Mouse (Mus musculus) lung, postnatal 0 days (tissue): Measurements from ENCODE around the gene Plscr1. TPM values are rescaled to one million over a fixed set of nuclear protein-coding genes. Genes with fewer than 3 reads are reported as not detected.

ENCODE experiments used
- ATAC-seq: fragments of 200-750 bp; cut with Nextera tagmentation; 2 replicates; pipeline ENCODE4 v1.8.0; 2017; ENCODE audit warnings: moderate library complexity
- DNase-seq: peaks from one replicate; pipeline ENCODE4 v3.0.0-alpha.2; 2016; ENCODE audit warnings: low spot score
- H3K27ac ChIP-seq: fragments of 300-500 bp; sonication (generic); 2 replicates; pipeline ENCODE4 v1.5.1; 2014; ENCODE audit warnings: antibody characterized with exemption, mild to moderate bottlenecking, low read length, mixed read lengths
- H3K27me3 ChIP-seq: fragments of 300-500 bp; sonication (generic); replicated peaks from 2 replicates; pipeline ENCODE4 v1.6.1; 2014; ENCODE audit warnings: low read length, mixed read lengths; ENCODE audit not compliant: insufficient read depth
- H3K36me3 ChIP-seq: fragments of 300-500 bp; sonication (generic); 2 replicates; pipeline ENCODE4 v1.6.1; 2014; ENCODE audit warnings: low read length, mixed read lengths; ENCODE audit not compliant: insufficient read depth
- H3K4me1 ChIP-seq: fragments of 300-500 bp; sonication (generic); 2 replicates; pipeline ENCODE4 v1.6.1; 2014; ENCODE audit warnings: antibody characterized with exemption, low read depth, low read length, mixed read lengths; ENCODE audit not compliant: insufficient read depth
- H3K4me2 ChIP-seq: fragments of 300-500 bp; sonication (generic); replicated peaks from 2 replicates; pipeline ENCODE4 v1.6.1; 2014; ENCODE audit warnings: low read depth, mild to moderate bottlenecking, low read length, moderate library complexity, mixed read lengths
- H3K4me3 ChIP-seq: fragments of 300-500 bp; sonication (generic); 2 replicates; pipeline ENCODE4 v1.5.1; 2014; ENCODE audit warnings: low read depth, low read length
- H3K9ac ChIP-seq: fragments of 300-500 bp; sonication (generic); replicated peaks from 2 replicates; pipeline ENCODE4 v1.6.1; 2014; ENCODE audit warnings: low read depth, mild to moderate bottlenecking
- H3K9me3 ChIP-seq: fragments of 300-500 bp; sonication (generic); 2 replicates; pipeline ENCODE4 v1.6.1; 2016; ENCODE audit warnings: low read length, mixed read lengths
- CTCF ChIP-seq: IDR thresholded peaks from 2 replicates; pipeline ENCODE4 v1.5.1; 2016; ENCODE audit warnings: antibody characterized with exemption, mild to moderate bottlenecking
- EP300 ChIP-seq: IDR thresholded peaks from 2 replicates; pipeline ENCODE4 v1.6.1; 2016; ENCODE audit warnings: antibody characterized with exemption, mild to moderate bottlenecking, control low read depth
- WGBS: fragments of 180-500 bp; shearing (Covaris S2); extraction: QIAGEN DNeasy Blood & Tissue Kit; methylation state at CpG from one replicate; pipeline ENCODE4 v1.1.7; 2014; 5-methylcytosine and 5-hydroxymethylcytosine counted together
- polyA plus RNA-seq: library from polyadenylated mRNA; unstranded; fragments of >200 nt; fragmentation: Nextera tagmentation; extraction: Ambion mirVana; gene quantifications from 2 replicates; pipeline ENCODE4 v1.2.1, GENCODE M21; 2015

Gene Plscr1
- polyA plus RNA-seq, 1 experiment from 2014 or later, result 53.7 TPM

DNA sequence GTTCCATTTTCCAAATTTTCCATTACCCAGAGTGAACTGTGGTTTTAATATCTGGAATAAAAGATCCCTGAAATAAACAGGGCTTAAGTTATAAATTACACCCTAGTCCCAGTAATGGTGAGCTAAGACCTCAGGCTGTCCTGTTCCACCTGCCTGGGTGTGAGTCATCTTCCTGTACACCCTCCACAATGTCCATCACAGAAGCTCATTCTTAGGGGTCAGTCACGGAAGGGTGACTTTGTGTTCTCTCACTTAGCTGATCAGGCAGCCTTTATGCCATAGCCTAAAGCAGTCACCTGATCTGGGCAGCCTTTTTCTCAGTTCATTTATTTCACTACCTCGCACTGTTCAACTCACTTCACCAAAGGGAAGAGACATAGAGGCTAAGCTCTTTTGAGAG lies 42.6 kb downstream of the Plscr1 start:
- 82% methylated on average over 2 of the region's 2 CpGs for WGBS
- H3K27me3 ChIP-seq, result no peaks in the 10 kb centered on the region
- DNase-seq, result no peak
- H3K36me3 ChIP-seq, result no peaks in the 10 kb centered on the region
- H3K27ac ChIP-seq, result no peak overlapping the region
- H3K4me3 ChIP-seq, result no peak overlapping the region
- ATAC-seq, result no peak
- H3K9ac ChIP-seq, result no peak overlapping the region
- no peak for TF ChIP-seq EP300
- no peak for TF ChIP-seq CTCF
- H3K4me2 ChIP-seq, result no peak overlapping the region
- H3K9me3 ChIP-seq, result no peaks in the 10 kb centered on the region
- H3K4me1 ChIP-seq, result no peaks in the 10 kb centered on the region

- H3K36me3 ChIP-seq, result no peaks in the 10 kb centered on the region
- no peak for TF ChIP-seq EP300
- no peak for TF ChIP-seq CTCF
- WGBS, result 65% methylated on average over 3 of the region's 3 CpGs
- H3K4me3 ChIP-seq, result no peak overlapping the region
- no peaks in the 10 kb centered on the region for H3K27me3 ChIP-seq
- no peak overlapping the region for H3K9ac ChIP-seq
- no peak for DNase-seq
- no peaks in the 10 kb centered on the region for H3K9me3 ChIP-seq
- no peaks in the 10 kb centered on the region for H3K4me1 ChIP-seq
- ATAC-seq, result no peak
- no peak overlapping the region for H3K27ac ChIP-seq
- H3K4me2 ChIP-seq, result no peak overlapping the region
These were observed 43.4 kb downstream of the Plscr1 start for GRCm38 (mm10) chr9:92292922-92293321.

GRCm38 (mm10) chr9:92293560-92294548 lies 44.3 kb downstream of the Plscr1 start:
- DNase-seq (no peak), ATAC-seq (peak; percentile 48)
- no peak overlapping the region for H3K27ac ChIP-seq
- TF ChIP-seq EP300 (peak; percentile 69), CTCF (no peak)
- no peaks in the 10 kb centered on the region for H3K27me3 ChIP-seq
- H3K4me2 ChIP-seq, result no peak overlapping the region
- no peaks in the 10 kb centered on the region for H3K4me1 ChIP-seq
- no peak overlapping the region for H3K9ac ChIP-seq
- H3K9me3 ChIP-seq, result no peaks in the 10 kb centered on the region
- 71% methylated on average over 2 of the region's 2 CpGs for WGBS
- H3K36me3 ChIP-seq, result no peaks in the 10 kb centered on the region
- no peak overlapping the region for H3K4me3 ChIP-seq

DNA sequence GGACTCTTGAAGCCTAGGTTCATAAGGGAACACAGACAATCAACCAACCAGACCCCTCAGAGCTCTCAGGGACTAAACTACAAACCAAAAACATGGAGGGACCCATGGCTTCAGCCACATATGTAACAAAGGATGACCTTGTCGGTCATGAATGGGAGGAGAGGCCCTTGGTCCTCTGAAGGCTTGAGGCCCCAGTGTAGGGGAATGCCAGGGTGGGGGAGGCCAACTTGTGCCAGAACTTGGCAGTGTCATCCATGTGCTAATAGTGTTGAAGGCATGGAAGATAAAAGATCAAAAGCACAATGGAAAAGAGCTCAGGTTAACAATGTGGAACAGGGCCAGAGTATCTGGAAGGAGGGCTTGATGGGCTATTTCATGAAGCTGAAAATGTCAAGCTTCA lies 48.7 kb downstream of the Plscr1 start:
- ATAC-seq, result no peak
- WGBS, result 76% methylated on average over 1 of the region's 1 CpGs
- no peaks in the 10 kb centered on the region for H3K36me3 ChIP-seq

DNA sequence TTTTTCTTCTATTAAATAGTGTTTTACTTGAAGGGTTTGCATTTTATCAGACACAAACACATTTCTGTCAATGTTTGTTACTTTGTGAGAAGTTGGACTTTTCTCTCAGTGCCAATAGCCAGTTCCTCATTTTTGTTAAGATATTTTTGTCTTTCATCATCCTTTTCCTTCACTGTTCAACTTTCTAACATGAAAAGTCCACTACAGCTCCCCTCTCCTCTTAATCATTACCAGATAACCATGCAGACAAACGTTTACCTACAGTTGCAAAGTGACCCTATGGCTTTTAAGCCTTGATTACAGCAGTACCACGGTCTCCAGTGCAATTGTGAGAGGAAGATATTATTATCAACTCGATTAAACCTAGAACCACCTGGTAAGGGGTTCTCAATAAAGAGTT lies 51.7 kb downstream of the Plscr1 start:
- no peak overlapping the region for H3K4me2 ChIP-seq
- 43% methylated on average over 3 of the region's 3 CpGs for WGBS
- H3K4me1 ChIP-seq, result no peaks in the 10 kb centered on the region
- H3K27me3 ChIP-seq, result no peaks in the 10 kb centered on the region
- ATAC-seq, result no peak
- no peak overlapping the region for H3K9ac ChIP-seq
- H3K9me3 ChIP-seq, result no peaks in the 10 kb centered on the region
- no peak for DNase-seq
- TF ChIP-seq EP300 (no peak), CTCF (no peak)
- no peaks in the 10 kb centered on the region for H3K36me3 ChIP-seq
- H3K4me3 ChIP-seq, result no peak overlapping the region
- H3K27ac ChIP-seq, result no peak overlapping the region

More for the DNA sequence above, 48.7 kb downstream of the Plscr1 start:
- Histone ChIP-seq H3K9me3 (no peaks in the 10 kb centered on the region), H3K9ac (no peak overlapping the region), H3K27me3 (no peaks in the 10 kb centered on the region), H3K4me2 (no peak overlapping the region), H3K27ac (no peak overlapping the region), H3K4me1 (no peaks in the 10 kb centered on the region), H3K4me3 (no peak overlapping the region)
- TF ChIP-seq CTCF (no peak), EP300 (no peak)
- DNase-seq, result no peak

DNA sequence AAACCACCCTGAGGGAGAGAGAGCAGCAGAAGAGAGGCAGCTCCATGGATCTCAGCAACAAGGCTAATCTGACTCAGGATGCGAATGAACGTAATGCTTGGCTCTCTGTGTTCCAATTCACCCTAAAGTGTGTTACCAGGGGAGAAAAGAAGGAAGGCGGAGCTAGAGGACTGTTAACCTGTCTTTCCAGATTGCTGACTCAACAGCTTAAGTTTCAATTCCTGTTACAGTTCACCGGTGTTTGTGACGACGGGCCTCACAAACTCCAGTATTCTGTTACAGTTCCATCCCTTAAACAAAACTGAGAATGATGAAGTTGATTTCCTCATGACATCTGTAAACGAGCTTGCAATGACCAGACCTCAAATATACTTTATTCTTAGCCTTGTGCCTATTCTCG lies 55.5 kb downstream of the Plscr1 start:
- H3K4me2 ChIP-seq, result no peak overlapping the region
- no peak overlapping the region for H3K27ac ChIP-seq
- H3K4me3 ChIP-seq, result no peak overlapping the region
- no peaks in the 10 kb centered on the region for H3K4me1 ChIP-seq
- H3K9ac ChIP-seq, result no peak overlapping the region
- TF ChIP-seq EP300, result no peak
- no peak for TF ChIP-seq CTCF
- ATAC-seq (no peak), DNase-seq (no peak)
- H3K9me3 ChIP-seq, result no peaks in the 10 kb centered on the region
- WGBS, result 60% methylated on average over 8 of the region's 8 CpGs
- no peaks in the 10 kb centered on the region for H3K27me3 ChIP-seq
- no peaks in the 10 kb centered on the region for H3K36me3 ChIP-seq
